Mouse (Mus musculus): ENCODE results near the gene Ttll7. TPM values are rescaled to one million over a fixed set of nuclear protein-coding genes. Genes with fewer than 3 reads are reported as not detected.

Gene Ttll7
- polyA plus RNA-seq (2015; fragmentation: Nextera tagmentation; extraction: Ambion mirVana): 7.3 and 7.8 TPM in 2 replicates

- Histone ChIP-seq H3K4me1 (peaks cover 26% of the 10 kb centered on the region), H3K4me3 (peak within 1 kb of the TSS; percentile 89), H3K9me3 (no peaks in the 10 kb centered on the region), H3K36me3 (replicated peaks) (no peaks in the 10 kb centered on the region), H3K4me2 (peak within 1 kb of the TSS; percentile 61), H3K27me3 (replicated peaks) (no peaks in the 10 kb centered on the region), H3K27ac (peak within 1 kb of the TSS; percentile 85), H3K9ac (peak within 1 kb of the TSS; percentile 70)
- 1% methylated on average over 34 of the region's 36 CpGs for WGBS
- peak; percentile 97 for ATAC-seq (replicated peaks)
Measured at GRCm38 (mm10) chr3:146851966-146852891, at the start of gene Ttll7. Gene Ttll7, plus strand, starts transcription at chr3:146852367.

- Histone ChIP-seq H3K9ac (peak overlapping the region; percentile 75), H3K27ac (peak overlapping the region; percentile 98), H3K4me3 (peak overlapping the region; percentile 97), H3K36me3 (replicated peaks) (no peaks in the 10 kb centered on the region), H3K4me1 (peaks cover 21% of the 10 kb centered on the region), H3K27me3 (replicated peaks) (0 out of 2 replicates have a peak, but pooled peaks cover 4% of the 10 kb centered on the region), H3K4me2 (peak overlapping the region; percentile 74), H3K9me3 (no peaks in the 10 kb centered on the region)
- whole genome bisulfite sequencing: 1% methylated on average over 49 of the region's 60 CpGs
- ATAC-seq (replicated peaks): peak; percentile 82
Measured at GRCm38 (mm10) chr3:146812041-146812878, 39.9 kb upstream of the Ttll7 start.

- WGBS: under 1% methylated on average over 56 of the region's 60 CpGs
- peak within 1 kb of the TSS; percentile 97 for H3K4me3 ChIP-seq
- H3K4me1 ChIP-seq: peaks cover 21% of the 10 kb centered on the region
- H3K9me3 ChIP-seq: no peaks in the 10 kb centered on the region
- ATAC-seq (replicated peaks): peak; percentile 97
- peak within 1 kb of the TSS; percentile 82 for H3K4me2 ChIP-seq
- peak within 1 kb of the TSS; percentile 75 for H3K9ac ChIP-seq
- 0 out of 2 replicates have a peak, but pooled peaks cover 4% of the 10 kb centered on the region for H3K27me3 ChIP-seq (replicated peaks)
- H3K27ac ChIP-seq: peak within 1 kb of the TSS; percentile 98
- no peaks in the 10 kb centered on the region for H3K36me3 ChIP-seq (replicated peaks)
Measured at GRCm38 (mm10) chr3:146812901-146813393, 39.2 kb upstream of the Ttll7 start, which contains the start of gene Prkacb. Gene Prkacb, minus strand, starts transcription at chr3:146812990.

DNA sequence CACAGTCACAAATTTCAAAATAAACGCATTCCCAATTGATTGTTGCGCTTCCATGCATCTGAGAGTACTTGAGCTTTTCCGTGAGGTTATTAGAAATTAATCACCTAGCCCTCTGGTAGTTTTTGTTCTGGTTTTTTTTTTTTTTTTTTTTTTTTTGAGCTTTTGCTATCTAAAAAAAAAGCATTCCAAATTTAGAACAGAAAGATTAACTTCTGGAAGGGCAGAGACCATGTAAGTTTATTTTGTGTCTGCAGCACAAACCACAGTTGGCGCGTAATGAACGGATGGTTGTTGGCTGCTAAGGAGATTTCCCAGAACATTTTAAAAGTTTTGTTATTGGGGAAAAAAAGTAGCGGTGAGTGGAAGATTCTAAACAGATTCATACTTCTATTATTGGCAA lies 38.5 kb upstream of the Ttll7 start:
- ATAC-seq (replicated peaks): no peak
- WGBS: 60% methylated on average over 7 of the region's 7 CpGs
- H3K9me3 ChIP-seq: no peaks in the 10 kb centered on the region

DNA sequence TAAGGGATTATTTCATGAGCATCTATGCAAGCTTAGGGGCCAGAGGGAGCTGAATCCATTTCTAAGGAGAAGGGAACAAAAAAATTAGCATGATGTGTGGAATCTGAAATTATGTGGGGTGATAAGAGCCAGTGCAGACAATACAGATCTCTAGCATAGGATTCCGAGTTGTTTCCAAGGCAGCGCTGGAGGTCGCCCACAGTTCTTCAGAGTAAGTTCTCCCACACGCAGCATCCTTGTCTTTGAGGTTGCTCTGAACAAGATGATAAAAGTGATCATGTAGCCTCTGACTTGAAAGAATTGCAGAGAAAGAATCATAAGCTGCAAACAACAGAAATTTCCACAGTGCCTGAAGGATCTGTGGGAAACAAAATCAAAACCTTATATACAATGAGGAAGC lies 31.4 kb upstream of the Ttll7 start:
- no peak overlapping the region for H3K27ac ChIP-seq
- H3K9me3 ChIP-seq: no peaks in the 10 kb centered on the region
- H3K9ac ChIP-seq: no peak overlapping the region
- H3K36me3 ChIP-seq (replicated peaks): no peaks in the 10 kb centered on the region
- no peak overlapping the region for H3K4me3 ChIP-seq
- no peak overlapping the region for H3K4me2 ChIP-seq
- 0 out of 2 replicates have a peak, but pooled peaks cover 7% of the 10 kb centered on the region for H3K27me3 ChIP-seq (replicated peaks)
- 95% methylated on average over 4 of the region's 4 CpGs for WGBS
- H3K4me1 ChIP-seq: no peaks in the 10 kb centered on the region
- ATAC-seq (replicated peaks): no peak

More for the DNA sequence above, 38.5 kb upstream of the Ttll7 start:
- Histone ChIP-seq H3K4me3 (peak overlapping the region; percentile 97), H3K36me3 (replicated peaks) (no peaks in the 10 kb centered on the region), H3K27ac (peak overlapping the region; percentile 98), H3K4me2 (peak overlapping the region; percentile 82), H3K4me1 (peaks cover 21% of the 10 kb centered on the region), H3K9ac (peak overlapping the region; percentile 75), H3K27me3 (replicated peaks) (0 out of 2 replicates have a peak, but pooled peaks cover 4% of the 10 kb centered on the region)

- no peaks in the 10 kb centered on the region for H3K36me3 ChIP-seq (replicated peaks)
- H3K9me3 ChIP-seq: no peaks in the 10 kb centered on the region
- H3K9ac ChIP-seq: no peak overlapping the region
- no peaks in the 10 kb centered on the region for H3K27me3 ChIP-seq (replicated peaks)
- H3K27ac ChIP-seq: no peak overlapping the region
- no peaks in the 10 kb centered on the region for H3K4me1 ChIP-seq
- H3K4me2 ChIP-seq: no peak overlapping the region
- no peak for ATAC-seq (replicated peaks)
- WGBS: 83% methylated on average over 3 of the region's 3 CpGs
- no peak overlapping the region for H3K4me3 ChIP-seq
Measured at GRCm38 (mm10) chr3:146842766-146843165, 9.4 kb upstream of the Ttll7 start.

GRCm38 (mm10) chr3:146843470-146843869 lies 8.7 kb upstream of the Ttll7 start:
- 65% methylated on average over 6 of the region's 6 CpGs for WGBS
- H3K4me3 ChIP-seq: no peak overlapping the region

DNA sequence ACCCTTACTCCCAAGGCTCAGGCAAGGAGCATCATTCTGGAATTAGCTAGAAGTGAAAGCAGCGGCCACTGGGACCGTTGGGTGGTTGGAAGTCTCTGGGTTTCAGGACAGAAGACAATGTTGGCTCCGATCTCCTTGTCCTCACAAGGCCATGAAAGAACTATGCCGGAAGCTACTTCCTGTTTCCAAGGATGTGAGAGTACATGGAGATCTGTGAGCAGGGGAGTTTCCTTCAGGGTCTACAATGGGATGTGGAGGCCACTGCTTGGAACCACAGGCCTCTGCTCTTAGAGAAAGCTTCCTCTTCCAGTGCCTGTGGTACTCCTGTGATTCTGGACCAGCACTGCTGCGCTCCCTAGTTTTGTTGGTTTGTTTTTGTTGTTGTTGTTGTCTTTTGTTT lies 5.9 kb upstream of the Ttll7 start:
- H3K4me1 ChIP-seq: no peaks in the 10 kb centered on the region
- ATAC-seq (replicated peaks): no peak
- no peak overlapping the region for H3K4me3 ChIP-seq
- H3K27me3 ChIP-seq (replicated peaks): no peaks in the 10 kb centered on the region
- no peaks in the 10 kb centered on the region for H3K9me3 ChIP-seq
- H3K36me3 ChIP-seq (replicated peaks): no peaks in the 10 kb centered on the region
- H3K4me2 ChIP-seq: no peak overlapping the region
- no peak overlapping the region for H3K27ac ChIP-seq
- WGBS: 90% methylated on average over 5 of the region's 5 CpGs
- H3K9ac ChIP-seq: no peak overlapping the region

More at GRCm38 (mm10) chr3:146843470-146843869, 8.7 kb upstream of the Ttll7 start:
- H3K4me2 ChIP-seq: no peak overlapping the region
- ATAC-seq (replicated peaks): no peak
- H3K27me3 ChIP-seq (replicated peaks): no peaks in the 10 kb centered on the region
- H3K36me3 ChIP-seq (replicated peaks): no peaks in the 10 kb centered on the region
- no peak overlapping the region for H3K9ac ChIP-seq
- no peaks in the 10 kb centered on the region for H3K9me3 ChIP-seq
- no peaks in the 10 kb centered on the region for H3K4me1 ChIP-seq
- no peak overlapping the region for H3K27ac ChIP-seq

- whole genome bisulfite sequencing: 90% methylated on average over 8 of the region's 8 CpGs
- Histone ChIP-seq H3K27ac (no peak overlapping the region), H3K27me3 (replicated peaks) (no peaks in the 10 kb centered on the region), H3K4me2 (no peak overlapping the region), H3K4me1 (peaks cover 12% of the 10 kb centered on the region), H3K4me3 (no peak overlapping the region), H3K9ac (no peak overlapping the region), H3K36me3 (replicated peaks) (no peaks in the 10 kb centered on the region), H3K9me3 (no peaks in the 10 kb centered on the region)
- no peak for ATAC-seq (replicated peaks)
Measured at GRCm38 (mm10) chr3:146848112-146848511, 4.1 kb upstream of the Ttll7 start.

DNA sequence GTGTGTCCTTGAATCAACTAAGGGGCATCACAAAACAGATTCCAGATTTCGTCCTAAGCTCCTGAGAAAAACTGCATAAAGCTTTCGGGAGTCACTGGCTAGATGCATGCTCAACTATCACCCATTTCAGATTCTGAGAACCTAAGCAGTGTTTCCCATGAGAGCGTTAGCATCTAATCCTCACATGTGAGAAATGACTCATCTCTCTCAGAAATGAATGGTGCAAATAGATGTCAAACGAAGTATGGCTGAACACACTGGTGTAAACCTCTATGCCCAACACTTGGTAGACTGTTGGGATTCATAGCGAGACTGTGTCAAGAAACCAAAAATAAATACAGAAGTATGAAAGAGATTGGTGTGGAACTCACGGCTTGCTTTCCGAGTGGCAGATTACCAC lies 2.8 kb upstream of the Ttll7 start:
- ATAC-seq (replicated peaks): no peak
- WGBS: 88% methylated on average over 7 of the region's 7 CpGs
- no peak overlapping the region for H3K4me3 ChIP-seq
- H3K4me1 ChIP-seq: peaks cover 22% of the 10 kb centered on the region
- H3K4me2 ChIP-seq: no peak overlapping the region
- H3K9me3 ChIP-seq: no peaks in the 10 kb centered on the region
- no peak overlapping the region for H3K9ac ChIP-seq
- H3K27me3 ChIP-seq (replicated peaks): no peaks in the 10 kb centered on the region
- H3K27ac ChIP-seq: no peak overlapping the region
- H3K36me3 ChIP-seq (replicated peaks): no peaks in the 10 kb centered on the region

DNA sequence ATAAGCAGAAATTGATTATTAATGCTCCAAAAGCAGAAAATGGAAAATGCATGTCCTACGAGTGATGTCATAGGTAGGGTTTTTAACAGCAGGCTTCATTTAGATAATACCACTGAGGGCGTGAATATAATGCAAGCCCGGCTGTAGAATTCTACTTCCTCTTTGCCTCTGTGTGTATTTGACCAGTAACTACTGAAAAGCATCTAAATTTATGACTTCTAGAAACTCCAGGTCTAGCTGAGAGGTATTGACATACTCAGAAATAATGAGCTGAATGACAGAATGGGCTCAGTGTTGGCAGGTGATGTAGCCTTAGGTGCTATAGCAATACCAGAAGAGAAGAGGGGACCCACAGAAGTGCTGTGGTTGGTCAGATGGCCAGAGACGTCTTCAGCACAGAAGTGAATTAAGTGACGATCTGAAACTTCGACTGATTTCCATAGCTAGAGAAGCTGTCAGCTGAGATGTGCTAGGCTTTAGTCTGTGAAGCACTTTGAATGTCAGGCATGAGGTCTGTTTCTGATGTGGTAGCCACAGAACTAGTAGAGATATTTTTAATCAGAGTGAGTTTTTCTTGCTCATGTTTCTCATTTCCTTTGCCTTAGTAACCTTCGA lies 2.4 kb downstream of the Ttll7 start:
- H3K9me3 ChIP-seq: no peaks in the 10 kb centered on the region
- no peak overlapping the region for H3K9ac ChIP-seq
- H3K4me1 ChIP-seq: peaks cover 26% of the 10 kb centered on the region
- no peaks in the 10 kb centered on the region for H3K27me3 ChIP-seq (replicated peaks)
- no peaks in the 10 kb centered on the region for H3K36me3 ChIP-seq (replicated peaks)
- H3K4me2 ChIP-seq: peak overlapping the region; percentile 61
- 71% methylated on average over 7 of the region's 7 CpGs for WGBS
- no peak overlapping the region for H3K27ac ChIP-seq
- no peak for ATAC-seq (replicated peaks)
- H3K4me3 ChIP-seq: 0 out of 2 replicates have a peak overlapping the region, but pooled peaks have one; percentile 1

Data from midbrain, embryonic 15.5 days (tissue).